Mouse (Mus musculus): ENCODE data around the gene Ski.

DNA sequence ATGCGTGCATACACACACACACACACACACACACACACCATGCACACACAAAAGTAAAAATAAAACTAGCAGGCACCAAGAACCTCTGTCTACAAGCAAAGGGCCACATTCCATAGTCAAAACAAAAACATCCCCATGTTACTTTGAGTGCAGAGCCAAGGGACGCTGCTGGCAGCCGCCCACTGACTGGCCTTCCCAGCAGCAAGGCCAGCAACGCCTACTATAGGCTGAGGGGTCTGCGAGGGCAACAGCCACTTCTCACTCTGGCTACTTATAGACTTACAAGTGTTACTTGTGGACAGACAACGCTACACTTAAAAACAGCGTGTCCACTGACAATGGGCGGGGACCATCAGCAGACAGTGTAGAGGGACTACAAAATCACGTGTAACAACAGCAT, 7.2 kb downstream of the Ski start:
- no peak for TF ChIP-seq GATA1 (IDR thresholded peaks at IDR 0.05; ENCODE audit: low read length)
- no peak for TF ChIP-seq TAL1 (IDR thresholded peaks at IDR 0.05; ENCODE audit: low read length)

Data from erythroblast, embryonic 14.5 days (primary cell).